In the genomic region with DNA sequence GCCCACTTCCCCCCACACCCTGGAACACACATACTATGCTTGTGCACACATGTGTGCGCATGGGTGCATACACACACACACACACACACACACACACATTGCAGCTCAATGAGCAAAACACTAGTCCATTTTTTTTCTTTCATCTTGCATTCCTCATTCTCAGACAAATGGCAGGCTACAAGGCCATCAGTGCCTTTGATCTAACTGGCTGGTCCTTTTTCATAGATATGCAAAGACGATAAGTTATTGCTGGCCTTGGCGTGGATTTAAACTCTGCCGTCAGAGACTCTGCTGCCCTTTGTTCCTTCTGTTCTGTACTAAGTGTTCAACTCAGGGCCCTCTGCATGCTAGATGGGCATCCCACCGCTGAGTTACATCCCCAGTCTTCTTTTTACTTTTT, we compare ENCODE assay signal across 28 mouse cellular contexts.
A peak's percentile ranks its signal among the peaks of the same experiment; 100 is the strongest.
DNase-seq lines count a peak whose midpoint lies in the region; ATAC-seq and TF ChIP-seq lines count a peak whose summit lies in the region.
"Had no signal": no experiment of that assay in that cellular context is flagged by ENCODE, and none has a peak within 500 bp of the region (broad histone marks: within the 10 kb centered on the region; RNA-seq: fewer than 3 reads in every experiment).

No protein-coding gene starts in this region.

- intact Hi-C loops in left cerebral cortex, postnatal 4 days (cut with DNase I), result no loop called here

- TF ChIP-seq CTCF in midbrain, postnatal 0 days (IDR thresholded peaks at IDR 0.05), result no peak

- no peak overlapping the region for H3K4me2 ChIP-seq in midbrain, embryonic 16.5 days (ENCODE audit: low read length)
- no peak overlapping the region for H3K4me2 ChIP-seq in midbrain, postnatal 0 days (ENCODE audit: low read depth, low read length, poor library complexity, severe bottlenecking)
- H3K4me2 ChIP-seq in embryonic facial prominence, embryonic 14.5 days (ENCODE audit: low read depth, low read length), result no peak overlapping the region
- H3K4me2 ChIP-seq: heart, embryonic 15.5 days; hindbrain, embryonic 13.5 days; liver, embryonic 11.5 days; lung, embryonic 15.5 days; midbrain, embryonic 11.5 days had no signal

- H3K9me3 ChIP-seq in midbrain, embryonic 16.5 days (replicated peaks; ENCODE audit: control insufficient read depth, low read length, poor library complexity, severe bottlenecking), result no peaks in the 10 kb centered on the region
- no peaks in the 10 kb centered on the region for H3K9me3 ChIP-seq in midbrain, postnatal 0 days (ENCODE audit: low read length)
- no peaks in the 10 kb centered on the region for H3K9me3 ChIP-seq in embryonic facial prominence, embryonic 14.5 days (ENCODE audit: control insufficient read depth, low read length)
- H3K9me3 ChIP-seq: embryonic facial prominence, embryonic 12.5 days; heart, embryonic 15.5 days; hindbrain, embryonic 13.5 days; limb, embryonic 13.5 days; lung, embryonic 15.5 days; neural tube, embryonic 13.5 days had no signal

- peak; percentile 39 for DNase-seq in heart, adult 11 months
- DNase-seq in heart, adult 9 months (ENCODE audit: low spot score in 2 of 2), result no peak
- DNase-seq in midbrain, postnatal 0 days (ENCODE audit: low spot score), result no peak
- peak; percentile 80 for DNase-seq in adrenal gland, adult 8-10 months
- no peak for DNase-seq in embryonic facial prominence, embryonic 14.5 days (ENCODE audit: low spot score)
- no peak for DNase-seq in left cerebral cortex, postnatal 4 days
- no peak for DNase-seq in adipocyte (ENCODE audit: low spot score)
- DNase-seq: cerebellum, adult 11 months; cerebellum, adult 9-10 months; cerebellum, postnatal 36 days; gastrocnemius, adult 2 months; heart, postnatal 36 days; kidney, postnatal 14 days; retina, postnatal 1 day; right cerebral cortex, postnatal 14 days; thymus, adult 18-20 months; thymus, postnatal 25 days had no signal

- no peak overlapping the region for H3K4me3 ChIP-seq in midbrain, embryonic 16.5 days (ENCODE audit: low read depth, low read length)
- no peak overlapping the region for H3K4me3 ChIP-seq in midbrain, postnatal 0 days (ENCODE audit: low read depth, low read length)
- H3K4me3 ChIP-seq in embryonic facial prominence, embryonic 14.5 days (ENCODE audit: low read depth, low read length), result no peak overlapping the region
- H3K4me3 ChIP-seq: embryonic facial prominence, embryonic 12.5 days; erythroblast, embryonic 14.5 days; heart, embryonic 15.5 days; hindbrain, embryonic 13.5 days; lung, embryonic 15.5 days; neural tube, embryonic 13.5 days had no signal

- no peaks in the 10 kb centered on the region for H3K36me3 ChIP-seq in midbrain, embryonic 16.5 days (ENCODE audit: control insufficient read depth, insufficient read depth, low read length)
- H3K36me3 ChIP-seq in midbrain, postnatal 0 days (ENCODE audit: insufficient read depth, low read length), result no peaks in the 10 kb centered on the region
- no peaks in the 10 kb centered on the region for H3K36me3 ChIP-seq in embryonic facial prominence, embryonic 14.5 days (ENCODE audit: control insufficient read depth, insufficient read depth, low read length)
- H3K36me3 ChIP-seq: embryonic facial prominence, embryonic 12.5 days; heart, embryonic 15.5 days; hindbrain, embryonic 13.5 days; limb, embryonic 13.5 days; lung, embryonic 15.5 days; neural tube, embryonic 13.5 days had no signal

- 0 out of 2 replicates have a peak, but pooled peaks have one; percentile 20 for ATAC-seq in midbrain, embryonic 16.5 days
- ATAC-seq in midbrain, postnatal 0 days (ENCODE audit: low FRiP score), result no peak
- no peak for ATAC-seq in embryonic facial prominence, embryonic 14.5 days (ENCODE audit: low read depth)
- ATAC-seq: intestine, embryonic 16.5 days had no signal

- no peaks in the 10 kb centered on the region for H3K27me3 ChIP-seq in midbrain, embryonic 16.5 days (ENCODE audit: control insufficient read depth, insufficient read depth, low read depth, low read length)
- H3K27me3 ChIP-seq in midbrain, postnatal 0 days (ENCODE audit: insufficient read depth, low read length), result no peaks in the 10 kb centered on the region
- no peaks in the 10 kb centered on the region for H3K27me3 ChIP-seq in embryonic facial prominence, embryonic 14.5 days (replicated peaks; ENCODE audit: control insufficient read depth, insufficient read depth, low read length)
- H3K27me3 ChIP-seq: embryonic facial prominence, embryonic 12.5 days; heart, embryonic 15.5 days; hindbrain, embryonic 13.5 days; limb, embryonic 13.5 days; lung, embryonic 15.5 days; neural tube, embryonic 13.5 days had no signal

- no peak overlapping the region for H3K27ac ChIP-seq in midbrain, embryonic 16.5 days (ENCODE audit: low read length)
- no peak overlapping the region for H3K27ac ChIP-seq in midbrain, postnatal 0 days (ENCODE audit: low read depth, low read length)
- 0 out of 2 replicates have a peak overlapping the region, but pooled peaks have one; percentile 44 for H3K27ac ChIP-seq in embryonic facial prominence, embryonic 14.5 days (replicated peaks; ENCODE audit: low read depth, low read length)
- H3K27ac ChIP-seq: embryonic facial prominence, embryonic 12.5 days; gastrocnemius, adult 2 months; heart, embryonic 15.5 days; hindbrain, embryonic 13.5 days; limb, embryonic 13.5 days; lung, embryonic 15.5 days; neural tube, embryonic 13.5 days had no signal

- peaks cover 9% of the 10 kb centered on the region; the same call in 1 of the 2 replicates for H3K4me1 ChIP-seq in midbrain, embryonic 16.5 days (ENCODE audit: control insufficient read depth, insufficient read depth, low read length)
- H3K4me1 ChIP-seq in midbrain, postnatal 0 days (ENCODE audit: insufficient read depth, low read length), result no peaks in the 10 kb centered on the region; the same call in 1 of the 2 replicates
- peaks cover 4% of the 10 kb centered on the region; the same call in 1 of the 2 replicates for H3K4me1 ChIP-seq in embryonic facial prominence, embryonic 14.5 days (ENCODE audit: control insufficient read depth, insufficient read depth, low read length)
- H3K4me1 ChIP-seq: heart, embryonic 15.5 days; hindbrain, embryonic 13.5 days; neural tube, embryonic 13.5 days had no signal

- WGBS in midbrain, embryonic 16.5 days, result 62% methylated on average over 5 of the region's 5 CpGs
- 50% methylated on average over 5 of the region's 5 CpGs for WGBS in midbrain, postnatal 0 days
- WGBS in embryonic facial prominence, embryonic 14.5 days, result 83% methylated on average over 5 of the region's 5 CpGs

- no peak overlapping the region for H3K9ac ChIP-seq in midbrain, embryonic 16.5 days (ENCODE audit: low read depth, low read length)
- no peak overlapping the region for H3K9ac ChIP-seq in midbrain, postnatal 0 days (replicated peaks; ENCODE audit: low read length, poor library complexity, severe bottlenecking)
- no peak overlapping the region for H3K9ac ChIP-seq in embryonic facial prominence, embryonic 14.5 days (ENCODE audit: low read depth, low read length)
- H3K9ac ChIP-seq: embryonic facial prominence, embryonic 12.5 days; heart, embryonic 15.5 days; hindbrain, embryonic 13.5 days; limb, embryonic 13.5 days; lung, embryonic 15.5 days; neural tube, embryonic 13.5 days had no signal

Comparison
In these comparisons a context has a peak if more than half of its experiments do, and no peak if none do; other contexts are left out.
1. DNase-seq: peak in heart, adult 11 months (single experiment) and adrenal gland, adult 8-10 months (single experiment); none in heart, adult 9 months (0 of 2), midbrain, postnatal 0 days (single experiment), embryonic facial prominence, embryonic 14.5 days (single experiment), left cerebral cortex, postnatal 4 days (single experiment) and adipocyte (single experiment).